Comparison of ENCODE assay signal across 18 mouse cellular contexts in genomic region chr14:118929779-118930178, GRCm38 (mm10). TPM values are rescaled to one million over a fixed set of nuclear protein-coding genes. Genes with fewer than 3 reads are reported as not detected.
A peak's percentile ranks its signal among the peaks of the same experiment; 100 is the strongest.
DNase-seq lines count a peak whose midpoint lies in the region; TF ChIP-seq lines count a peak whose summit lies in the region.
"Had no signal": no experiment of that assay in that cellular context is flagged by ENCODE, and none has a peak within 500 bp of the region (broad histone marks: within the 10 kb centered on the region; RNA-seq: fewer than 3 reads in every experiment).

No protein-coding gene starts in this region.

- peaks cover 4% of the 10 kb centered on the region; the same call in 1 of the 2 replicates for H3K27me3 ChIP-seq in spleen, adult 2 months (ENCODE audit: control insufficient read depth, insufficient read depth, low read length)
- peaks cover 22% of the 10 kb centered on the region for H3K27me3 ChIP-seq in midbrain, embryonic 10.5 days (ENCODE audit: low read depth, poor library complexity, severe bottlenecking)

- WGBS in spleen, adult 2 months, result 5% methylated on average over 2 of the region's 2 CpGs
- WGBS in midbrain, embryonic 10.5 days, result 80% methylated on average over 2 of the region's 2 CpGs

- H3K4me3 ChIP-seq in spleen, adult 2 months (ENCODE audit: extremely low read depth, insufficient read depth, insufficient read length), result no peak overlapping the region
- H3K4me3 ChIP-seq in midbrain, embryonic 10.5 days, result no peak overlapping the region
- H3K4me3 ChIP-seq: embryonic facial prominence, embryonic 12.5 days; heart, adult 2 months; limb, embryonic 10.5 days had no signal

- no peak for TF ChIP-seq CTCF in spleen, adult 2 months (IDR thresholded peaks at IDR 0.05; ENCODE audit: extremely low read depth, insufficient read depth, insufficient read length, insufficient replicate concordance)

- no peak for TF ChIP-seq POLR2A in spleen, adult 2 months (IDR thresholded peaks at IDR 0.05; ENCODE audit: low read depth, low read length)

- H3K36me3 ChIP-seq in spleen, adult 2 months (ENCODE audit: control insufficient read depth, insufficient read depth, low read length), result no peaks in the 10 kb centered on the region
- no peaks in the 10 kb centered on the region for H3K36me3 ChIP-seq in midbrain, embryonic 10.5 days
- H3K36me3 ChIP-seq: embryonic facial prominence, embryonic 12.5 days; G1E; limb, embryonic 10.5 days had no signal

- H3K27ac ChIP-seq in spleen, adult 2 months (ENCODE audit: insufficient read depth, low read length), result peak overlapping the region; percentile 69; the same call in 1 of the 2 replicates
- H3K27ac ChIP-seq in midbrain, embryonic 10.5 days (replicated peaks), result no peak overlapping the region
- H3K27ac ChIP-seq: embryonic facial prominence, embryonic 12.5 days; heart, adult 2 months; kidney, postnatal 0 days; limb, embryonic 10.5 days; liver, embryonic 14.5 days had no signal

- H3K9me3 ChIP-seq in midbrain, embryonic 10.5 days (replicated peaks), result no peaks in the 10 kb centered on the region
- H3K9me3 ChIP-seq: embryonic facial prominence, embryonic 12.5 days; G1E; limb, embryonic 10.5 days had no signal

- DNase-seq in spleen, adult 2 months (ENCODE audit: low read depth in 1 of 2, low spot score in 2 of 2), result peak; percentile 52 to 57
- no peak for DNase-seq in spleen, postnatal 14 days (ENCODE audit: low spot score in 2 of 2)
- DNase-seq in T-cell, adult 2 months (ENCODE audit: low spot score), result peak; percentile 83
- DNase-seq in natural killer cell, adult 2 months (ENCODE audit: low spot score in 2 of 2), result peak; percentile 55 to 57
- DNase-seq in thymus, postnatal 36 days, result peak; percentile 61 to 78
- DNase-seq in right cerebral cortex, adult 18-20 months, result no peak
- no peak for DNase-seq in kidney, adult 8-10 months
- DNase-seq in midbrain, embryonic 10.5 days (ENCODE audit: low spot score), result no peak
- DNase-seq: adrenal gland, postnatal 36 days; cerebellum, postnatal 25 days; heart, adult 2 months; heart, postnatal 10 days; right cerebral cortex, postnatal 25 days had no signal

- H3K4me1 ChIP-seq in spleen, adult 2 months (ENCODE audit: control insufficient read depth, insufficient read depth, insufficient read length), result peaks cover 23% of the 10 kb centered on the region
- peaks cover 27% of the 10 kb centered on the region for H3K4me1 ChIP-seq in midbrain, embryonic 10.5 days

RNA-seq across cellular contexts. Expression of gene Dzip1, which starts 4.5 kb away (rescaled TPM):
- polyA plus RNA-seq in spleen, adult 2 months (2012; rRNA removed), result 5.9 and 6.2 TPM in 2 replicates
- polyA plus RNA-seq in midbrain, embryonic 10.5 days (2016; fragmentation: Nextera tagmentation; extraction: Ambion mirVana), result 17.1 and 19.4 TPM in 2 replicates

RNA-seq across cellular contexts. Expression of gene Dnajc3, which starts 8.0 kb away (rescaled TPM):
- 9.6 and 10.0 TPM in 2 replicates for polyA plus RNA-seq in spleen, adult 2 months (2012; rRNA removed)
- 28.2 and 33.2 TPM in 2 replicates for polyA plus RNA-seq in midbrain, embryonic 10.5 days (2016; fragmentation: Nextera tagmentation; extraction: Ambion mirVana)

Comparison
In these comparisons a context has a peak if more than half of its experiments do, and no peak if none do; other contexts are left out.
1. DNase-seq: peak in spleen, adult 2 months (2 of 2), T-cell, adult 2 months (single experiment), natural killer cell, adult 2 months (2 of 2) and thymus, postnatal 36 days (2 of 2); none in spleen, postnatal 14 days (0 of 2), right cerebral cortex, adult 18-20 months (single experiment), kidney, adult 8-10 months (0 of 2) and midbrain, embryonic 10.5 days (single experiment).